Mouse (Mus musculus) CH12.LX (cell line): ENCODE measurements at regions not wholly inside any gene's neighbourhood (a gene's known extent, or its start where the extent isn't known, plus 50 kb on each side); places are given as distances from the start of the nearest gene placed in this dataset.
A peak's percentile ranks its signal among the peaks of the same experiment; 100 is the strongest.

Experiments used
- DNase-seq: peaks from one replicate; pipeline ENCODE4 v3.0.0-alpha.2; 2013; ENCODE audit errors: extremely low read depth
- H3K27ac ChIP-seq: 2 replicates; pipeline ENCODE4 v1.5.1; 2012; ENCODE audit warnings: low read depth, mild to moderate bottlenecking, control low read depth, moderate library complexity; ENCODE audit not compliant: insufficient read depth
- H3K27me3 ChIP-seq: replicated peaks from 2 replicates; pipeline ENCODE3; 2012; ENCODE audit warnings: inconsistent platforms
- H3K36me3 ChIP-seq, 2 experiments: replicated peaks in 1 of 2; 2 replicates each; pipeline versions ENCODE3 to v1.6.1; 2012; ENCODE audit warnings: inconsistent platforms in 1 of 2, low read length in 1 of 2, mild to moderate bottlenecking in 1 of 2, mixed read lengths in 1 of 2, moderate library complexity in 1 of 2; ENCODE audit not compliant: control insufficient read depth in 1 of 2, insufficient read depth in 1 of 2
- H3K4me1 ChIP-seq, 2 experiments: 2 replicates each; pipeline ENCODE4 v1.6.1; 2012; ENCODE audit warnings: inconsistent platforms in 1 of 2, moderate library complexity in 1 of 2; ENCODE audit not compliant: insufficient read depth in 2 of 2, control insufficient read depth in 1 of 2
- H3K4me2 ChIP-seq: 2 replicates; pipeline ENCODE4 v1.6.1; 2012; ENCODE audit warnings: low read depth, mild to moderate bottlenecking, control low read depth; ENCODE audit not compliant: poor library complexity, insufficient read depth, severe bottlenecking
- H3K4me3 ChIP-seq, 3 experiments: fragments of 150-350 bp in 1 of 3; sonication (generic) in 1 of 3; replicated peaks in 1 of 3; 2 replicates each; pipeline versions ENCODE3 to v1.5.1; 2011 to 2012; ENCODE audit warnings: low read depth in 2 of 3, low read length in 2 of 3, mild to moderate bottlenecking in 2 of 3, moderate library complexity in 2 of 3, control low read depth in 1 of 3, improper control_type of control experiment in 1 of 3, inconsistent platforms in 1 of 3, mixed read lengths in 1 of 3; ENCODE audit not compliant: poor library complexity in 1 of 3
- H3K79me2 ChIP-seq: replicated peaks from 2 replicates; pipeline ENCODE4 v1.6.1; 2012; ENCODE audit warnings: mild to moderate bottlenecking, moderate library complexity; ENCODE audit not compliant: control insufficient read depth, poor library complexity, insufficient read depth, severe bottlenecking; ENCODE audit errors: extremely low read depth
- H3K9ac ChIP-seq: 2 replicates; pipeline ENCODE4 v1.6.1; 2012; ENCODE audit warnings: low read depth, mild to moderate bottlenecking, control low read depth, moderate library complexity; ENCODE audit not compliant: insufficient read depth
- H3K9me3 ChIP-seq: replicated peaks from 2 replicates; pipeline ENCODE3; 2012; ENCODE audit warnings: low read length, inconsistent platforms, mixed read lengths
- BHLHE40 ChIP-seq: IDR thresholded peaks from 2 replicates; pipeline ENCODE4 v1.6.1; 2011; ENCODE audit warnings: mild to moderate bottlenecking, low read depth, low read length, improper control_type of control experiment
- CHD1 ChIP-seq: IDR thresholded peaks from 2 replicates; pipeline ENCODE4 v1.6.1; 2012; ENCODE audit warnings: low read depth, low read length, improper control_type of control experiment, inconsistent platforms
- E2F4 ChIP-seq: IDR thresholded peaks from 2 replicates; pipeline ENCODE4 v1.6.1; 2011; ENCODE audit warnings: low read depth, low read length, improper control_type of control experiment; ENCODE audit not compliant: insufficient replicate concordance
- ELF1 ChIP-seq: IDR thresholded peaks from 2 replicates; pipeline ENCODE4 v1.6.1; 2014; ENCODE audit warnings: low read depth, mild to moderate bottlenecking, inconsistent platforms, low read length, improper control_type of control experiment
- EP300 ChIP-seq: IDR thresholded peaks from 2 replicates; pipeline ENCODE4 v1.6.1; 2011; ENCODE audit warnings: low read length, improper control_type of control experiment
- ETS1 ChIP-seq: conservative IDR thresholded peaks from 2 replicates; pipeline ENCODE4 v1.6.1; 2012; ENCODE audit warnings: low read depth, mild to moderate bottlenecking, inconsistent platforms, low read length, improper control_type of control experiment, moderate library complexity
- GABPA ChIP-seq: IDR thresholded peaks from 2 replicates; pipeline ENCODE4 v1.6.1; 2012; ENCODE audit warnings: low read depth, low read length, improper control_type of control experiment, inconsistent platforms; ENCODE audit not compliant: insufficient replicate concordance
- HCFC1 ChIP-seq: IDR thresholded peaks from 2 replicates; pipeline ENCODE4 v1.6.1; 2012; ENCODE audit warnings: low read depth, mild to moderate bottlenecking, inconsistent platforms, low read length, improper control_type of control experiment
- IRF4 ChIP-seq: IDR thresholded peaks from 2 replicates; pipeline ENCODE4 v1.6.1; 2014; ENCODE audit warnings: low read depth, mild to moderate bottlenecking, inconsistent platforms, low read length, improper control_type of control experiment
- JUN ChIP-seq: IDR thresholded peaks from 2 replicates; pipeline ENCODE4 v1.6.1; 2011; ENCODE audit warnings: low read depth, mild to moderate bottlenecking, low read length, improper control_type of control experiment, moderate library complexity; ENCODE audit not compliant: insufficient read depth
- JUND ChIP-seq: conservative IDR thresholded peaks from 2 replicates; pipeline ENCODE4 v1.6.1; 2011; ENCODE audit warnings: low read depth, low read length, improper control_type of control experiment
- KAT2A ChIP-seq: IDR thresholded peaks from 2 replicates; pipeline ENCODE4 v1.6.1; 2012; ENCODE audit warnings: low read length, improper control_type of control experiment, inconsistent platforms; ENCODE audit not compliant: insufficient replicate concordance
- MAFK ChIP-seq: IDR thresholded peaks from 2 replicates; pipeline ENCODE4 v1.6.1; 2011; ENCODE audit warnings: low read length, improper control_type of control experiment; ENCODE audit not compliant: insufficient replicate concordance
- MAX ChIP-seq: IDR thresholded peaks from 2 replicates; pipeline ENCODE4 v1.6.1; 2011; ENCODE audit warnings: low read length, improper control_type of control experiment
- MEF2A ChIP-seq: IDR thresholded peaks from 2 replicates; pipeline ENCODE4 v1.6.1; 2014; ENCODE audit warnings: low read depth, mild to moderate bottlenecking, inconsistent platforms, low read length, improper control_type of control experiment, borderline replicate concordance
- MYC ChIP-seq: IDR thresholded peaks from 2 replicates; pipeline ENCODE4 v1.6.1; 2011; ENCODE audit warnings: low read depth, mild to moderate bottlenecking, improper control_type of control experiment, low read length
- POLR2AphosphoS2 ChIP-seq: IDR thresholded peaks from 2 replicates; pipeline ENCODE4 v1.6.1; 2011; ENCODE audit warnings: low read depth, low read length, improper control_type of control experiment
- RCOR1 ChIP-seq: conservative IDR thresholded peaks from 2 replicates; pipeline ENCODE4 v1.6.1; 2012; ENCODE audit warnings: low read depth, mild to moderate bottlenecking, inconsistent platforms, low read length, improper control_type of control experiment
- SMC3 ChIP-seq: IDR thresholded peaks from 2 replicates; pipeline ENCODE4 v1.6.1; 2011; ENCODE audit warnings: low read depth, low read length, improper control_type of control experiment
- USF1 ChIP-seq: IDR thresholded peaks from 2 replicates; pipeline ENCODE4 v1.6.1; 2014; ENCODE audit warnings: low read depth, mild to moderate bottlenecking, inconsistent platforms, low read length, improper control_type of control experiment
- ZKSCAN1 ChIP-seq: IDR thresholded peaks from 2 replicates; pipeline ENCODE4 v1.6.1; 2012; ENCODE audit warnings: low read depth, inconsistent platforms, low read length, improper control_type of control experiment, borderline replicate concordance
- ZMIZ1 ChIP-seq: IDR thresholded peaks from 2 replicates; pipeline ENCODE4 v1.6.1; 2012; ENCODE audit warnings: low read depth, mild to moderate bottlenecking, inconsistent platforms, low read length, improper control_type of control experiment
- dilution Hi-C: fragments of 300-500 bp; cut with MboI; formaldehyde crosslinking; loops from 2 replicates; pipeline ENCODE4 v1.14.3; 2020; ENCODE audit warnings: low sequenced_read_pairs; ENCODE audit not compliant: extremely low pct_unique_long_range_greater_than_20kb, extremely low pct_ligation_motif_present
- in situ Hi-C: fragments of 300-500 bp; cut with MboI; formaldehyde crosslinking; loops from 3 replicates; pipeline ENCODE4 v1.14.3; 2019; ENCODE audit warnings: low sequenced_read_pairs, low pct_ligation_motif_present, low pct_unique_long_range_greater_than_20kb, mixed read lengths

- H3K27me3 ChIP-seq: no peaks in the 10 kb centered on the region
- no peak for TF ChIP-seq MEF2A
- TF ChIP-seq CHD1: no peak
- TF ChIP-seq MAFK: no peak
- no peak for TF ChIP-seq HCFC1
- TF ChIP-seq ETS1: no peak
- no peak for TF ChIP-seq ZMIZ1
- TF ChIP-seq JUN: no peak
- TF ChIP-seq BHLHE40: no peak
- no peak for TF ChIP-seq GABPA
- TF ChIP-seq ZKSCAN1: no peak
- no peak for TF ChIP-seq USF1
- TF ChIP-seq ELF1: no peak
- no peak for TF ChIP-seq SMC3
- no peak for TF ChIP-seq RCOR1
- TF ChIP-seq POLR2AphosphoS2: no peak
- no peak for TF ChIP-seq E2F4
- TF ChIP-seq MYC: no peak
- TF ChIP-seq KAT2A: no peak
- TF ChIP-seq MAX: no peak
- TF ChIP-seq, all 38 proteins: peak for 0
- DNase-seq: no peak
- Histone ChIP-seq H3K79me2 (no peaks in the 10 kb centered on the region), H3K9me3 (no peaks in the 10 kb centered on the region), H3K4me3 (no peak overlapping the region), H3K4me2 (no peak overlapping the region), H3K4me1 (peaks cover 8 to 13% of the 10 kb centered on the region in 2 experiments), H3K9ac (no peak overlapping the region), H3K36me3 (no peaks in the 10 kb centered on the region), H3K27ac (no peak overlapping the region)
- in situ Hi-C loops (no loop called here), dilution Hi-C loops (no loop called here)
These were observed 133.2 kb downstream of the Lpin1 start for GRCm38 (mm10) chr12:16477572-16477971.

GRCm38 (mm10) chr12:16474361-16475080, 136.2 kb downstream of the Lpin1 start:
- no peak for TF ChIP-seq USF1
- TF ChIP-seq ETS1: no peak
- TF ChIP-seq SMC3: no peak
- TF ChIP-seq JUND: no peak
- peak; percentile 29; the same call in 1 of the 2 replicates for TF ChIP-seq BHLHE40
- TF ChIP-seq EP300: peak; percentile 49; the same call in 1 of the 2 replicates
- TF ChIP-seq MAFK: 0 out of 2 replicates have a peak, but pooled peaks have one; percentile 37
- TF ChIP-seq MEF2A: 0 out of 2 replicates have a peak, but pooled peaks have one; percentile 33
- TF ChIP-seq IRF4: peak; percentile 68
- Histone ChIP-seq H3K27me3 (no peaks in the 10 kb centered on the region), H3K27ac (no peak overlapping the region), H3K4me2 (peak overlapping the region; percentile 21; the same call in 1 of the 2 replicates), H3K9me3 (no peaks in the 10 kb centered on the region), H3K36me3 (no peaks in the 10 kb centered on the region), H3K9ac (no peak overlapping the region; the same call in 1 of the 2 replicates), H3K4me3 (no peak overlapping the region), H3K4me1 (peaks cover 8 to 13% of the 10 kb centered on the region in 2 experiments), H3K79me2 (no peaks in the 10 kb centered on the region)
- dilution Hi-C loops (no loop called here), in situ Hi-C loops (no loop called here)
- no peak for DNase-seq
